In the genomic region with DNA sequence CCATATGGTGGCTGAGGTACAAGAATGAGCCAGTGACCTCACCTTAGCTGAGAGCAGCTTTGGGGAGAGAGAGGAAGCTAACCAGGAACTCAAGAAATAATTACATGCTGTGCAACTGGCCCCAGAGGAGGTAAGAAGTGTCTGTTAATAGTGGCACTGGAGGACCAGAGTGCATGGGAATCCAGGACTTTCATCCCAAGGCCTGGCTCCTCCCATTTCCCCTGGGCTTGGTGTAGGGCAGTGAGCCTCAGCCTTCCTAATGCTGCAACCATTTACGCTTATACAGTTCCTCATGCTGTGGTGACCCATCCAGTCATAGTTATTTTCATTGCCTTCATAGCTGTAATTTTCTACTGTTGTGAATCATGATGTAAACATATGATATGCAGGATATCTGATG, we compare ENCODE assay signal across 22 mouse cellular contexts.
"Had no signal": no experiment of that assay in that cellular context is flagged by ENCODE, and none has a peak within 500 bp of the region (broad histone marks: within the 10 kb centered on the region; RNA-seq: fewer than 3 reads in every experiment).

No protein-coding gene starts in this region.

- H3K27me3 ChIP-seq: heart, embryonic 13.5 days; heart, embryonic 15.5 days; hindbrain, embryonic 13.5 days; hindbrain, embryonic 15.5 days; limb, embryonic 12.5 days had no signal

- H3K4me3 ChIP-seq: heart, adult 2 months; heart, embryonic 13.5 days; heart, embryonic 15.5 days; hindbrain, embryonic 13.5 days; hindbrain, embryonic 15.5 days; layer of hippocampus, adult 2 months; left cerebral cortex, adult 2 months; limb, embryonic 10.5 days; limb, embryonic 12.5 days had no signal

- H3K9me3 ChIP-seq: heart, embryonic 13.5 days; heart, embryonic 15.5 days; hindbrain, embryonic 13.5 days; hindbrain, embryonic 15.5 days; limb, embryonic 10.5 days; limb, embryonic 12.5 days had no signal

- H3K4me2 ChIP-seq: heart, embryonic 11.5 days; heart, embryonic 13.5 days; heart, embryonic 15.5 days; hindbrain, embryonic 13.5 days; hindbrain, embryonic 15.5 days; limb, embryonic 12.5 days; liver, embryonic 11.5 days had no signal

- H3K9ac ChIP-seq: forebrain, postnatal 0 days; heart, embryonic 13.5 days; heart, embryonic 15.5 days; hindbrain, embryonic 13.5 days; hindbrain, embryonic 15.5 days; limb, embryonic 12.5 days had no signal

- DNase-seq: forebrain, postnatal 0 days; gastrocnemius, postnatal 14 days; gastrocnemius, postnatal 36 days; heart, adult 2 months; heart, postnatal 14 days; heart, postnatal 36 days; kidney, adult 18-20 months; kidney, adult 8-10 months; kidney, postnatal 14 days; kidney, postnatal 4 days; liver had no signal

- ATAC-seq: forebrain, postnatal 0 days; hindbrain, postnatal 0 days had no signal

- H3K36me3 ChIP-seq: heart, embryonic 13.5 days; heart, embryonic 15.5 days; hindbrain, embryonic 13.5 days; hindbrain, embryonic 15.5 days; limb, embryonic 10.5 days; limb, embryonic 12.5 days had no signal

- H3K27ac ChIP-seq: heart, adult 2 months; heart, embryonic 13.5 days; heart, embryonic 15.5 days; hindbrain, embryonic 13.5 days; hindbrain, embryonic 15.5 days; hindbrain, postnatal 0 days; layer of hippocampus, adult 2 months; left cerebral cortex, adult 2 months; limb, embryonic 10.5 days; limb, embryonic 12.5 days had no signal
